In genomic region chr16:92357566-92357965, GRCm38 (mm10) we compare ENCODE assay signal across 21 mouse cellular contexts. TPM values are rescaled to one million over a fixed set of nuclear protein-coding genes. Genes with fewer than 3 reads are reported as not detected.
A peak's percentile ranks its signal among the peaks of the same experiment; 100 is the strongest.
DNase-seq lines count a peak whose midpoint lies in the region; ATAC-seq and TF ChIP-seq lines count a peak whose summit lies in the region.
"Had no signal": no experiment of that assay in that cellular context is flagged by ENCODE, and none has a peak within 500 bp of the region (broad histone marks: within the 10 kb centered on the region; RNA-seq: fewer than 3 reads in every experiment).

No protein-coding gene starts in this region.

- peaks cover 38% of the 10 kb centered on the region for H3K4me1 ChIP-seq in heart, embryonic 11.5 days (ENCODE audit: control insufficient read depth, insufficient read depth, low read length)

- H3K4me3 ChIP-seq in heart, embryonic 11.5 days (ENCODE audit: low read depth, low read length), result no peak overlapping the region
- H3K4me3 ChIP-seq: hindbrain, embryonic 15.5 days had no signal

- intact Hi-C loops in left cerebral cortex, postnatal 25 days (cut with DNase I), result no loop called here

- peak overlapping the region; percentile 33 for H3K4me2 ChIP-seq in heart, embryonic 11.5 days
- H3K4me2 ChIP-seq: hindbrain, embryonic 15.5 days had no signal

- WGBS in heart, embryonic 11.5 days (ENCODE audit: insufficient replicate concordance), result 76% methylated on average over 10 of the region's 10 CpGs

- no peak overlapping the region for H3K27ac ChIP-seq in heart, embryonic 11.5 days (ENCODE audit: low read depth, low read length)
- H3K27ac ChIP-seq: hindbrain, embryonic 15.5 days; kidney, postnatal 0 days had no signal

- no peaks in the 10 kb centered on the region for H3K9me3 ChIP-seq in heart, embryonic 11.5 days (replicated peaks; ENCODE audit: control insufficient read depth, low read length)
- H3K9me3 ChIP-seq: hindbrain, embryonic 15.5 days had no signal

- ATAC-seq in heart, embryonic 11.5 days (replicated peaks; ENCODE audit: insufficient number of reproducible peaks, low FRiP score, low TSS enrichment), result no peak

- H3K36me3 ChIP-seq in heart, embryonic 11.5 days (ENCODE audit: control insufficient read depth, insufficient read depth, low read length), result no peaks in the 10 kb centered on the region
- H3K36me3 ChIP-seq: hindbrain, embryonic 15.5 days had no signal

- no peak overlapping the region for H3K9ac ChIP-seq in heart, embryonic 11.5 days (ENCODE audit: low read depth, low read length)
- H3K9ac ChIP-seq: hindbrain, embryonic 15.5 days had no signal

- no peak for TF ChIP-seq POLR2A in brain, embryonic 14.5 days (IDR thresholded peaks at IDR 0.05; ENCODE audit: borderline replicate concordance, extremely low read depth, insufficient read depth, insufficient read length, poor library complexity, severe bottlenecking)

- DNase-seq in heart, adult 8-10 months (ENCODE audit: low spot score), result no peak
- DNase-seq in kidney, adult 18-20 months, result peak; percentile 13
- no peak for DNase-seq in kidney, adult 11 months
- DNase-seq in brain, embryonic 14.5 days (ENCODE audit: low read depth), result peak; percentile 38
- DNase-seq in mesoderm, embryonic 11.5 days (ENCODE audit: low read depth, low spot score), result peak; percentile 47
- no peak for DNase-seq in left cerebral cortex, postnatal 25 days (ENCODE audit: low spot score in 2 of 2)
- DNase-seq: adrenal gland, adult 2 months; cerebellum, adult 18-20 months; liver; lung, adult 18-20 months; lung, postnatal 36 days; midbrain, embryonic 14.5 days had no signal

- no peaks in the 10 kb centered on the region for H3K27me3 ChIP-seq in heart, embryonic 11.5 days (ENCODE audit: control insufficient read depth, insufficient read depth, low read length)

- no peak for TF ChIP-seq CTCF in brain, embryonic 14.5 days (IDR thresholded peaks at IDR 0.05; ENCODE audit: borderline replicate concordance, extremely low read depth, insufficient read depth, insufficient read length)

RNA-seq across cellular contexts. Expression of gene Kcne1, which starts 1.7 kb away (rescaled TPM):
- 64.5 TPM in 2 replicates for polyA plus RNA-seq in heart, embryonic 11.5 days (2014; fragmentation: Nextera tagmentation; extraction: Ambion mirVana)
- total RNA-seq in heart, adult 8-10 months (2022), result 1 to 10 TPM; 2.7 to 7.8 (median 4.7) TPM
- polyA plus RNA-seq in brain, embryonic 14.5 days (2012; rRNA removed), result 0.05 and 0.33 TPM in 2 replicates
- total RNA-seq in left cerebral cortex, postnatal 25 days (2021), result not detected
- total RNA-seq: common myeloid progenitor, adult 5-6 weeks; ES-E14; gastrocnemius, adult 8-10 months; layer of hippocampus, postnatal 14 days; left cerebral cortex, postnatal 14 days had no signal
- polyA plus RNA-seq: adrenal gland, adult 2 months; midbrain, embryonic 14.5 days had no signal

RNA-seq across cellular contexts. Expression of gene Fam243, which starts 36.3 kb away (rescaled TPM):
- polyA plus RNA-seq in heart, embryonic 11.5 days (2014; fragmentation: Nextera tagmentation; extraction: Ambion mirVana), result not detected in 2 replicates
- under 1 TPM; 0.24 to 0.86 (median 0.42) TPM for total RNA-seq in heart, adult 8-10 months (2022)
- polyA plus RNA-seq in brain, embryonic 14.5 days (2012; rRNA removed), result 0.08 and 0.25 TPM in 2 replicates
- not detected for total RNA-seq in left cerebral cortex, postnatal 25 days (2021)
- total RNA-seq: adrenal gland, adult 2 months; common myeloid progenitor, adult 5-6 weeks; ES-E14; gastrocnemius, adult 8-10 months; layer of hippocampus, postnatal 14 days; left cerebral cortex, postnatal 14 days had no signal
- polyA plus RNA-seq: adrenal gland, adult 2 months; C2C12; hindbrain, embryonic 15.5 days; midbrain, embryonic 14.5 days had no signal

RNA-seq across cellular contexts. Expression of gene Smim11, which starts 56.5 kb away (rescaled TPM):
- 117 and 119 TPM in 2 replicates for polyA plus RNA-seq in heart, embryonic 11.5 days (2014; fragmentation: Nextera tagmentation; extraction: Ambion mirVana)
- 10 to 100 TPM; 84.4 to 94.5 (median 88.3) TPM for total RNA-seq in heart, adult 8-10 months (2022)
- 32.6 and 45.5 TPM in 2 replicates for polyA plus RNA-seq in brain, embryonic 14.5 days (2012; rRNA removed)
- 10 to 100 TPM; 17.8 to 20.7 TPM for total RNA-seq in left cerebral cortex, postnatal 25 days (2021)

Comparison
In these comparisons a context has a peak if more than half of its experiments do, and no peak if none do; other contexts are left out.
1. DNase-seq: peak in kidney, adult 18-20 months (single experiment), brain, embryonic 14.5 days (single experiment) and mesoderm, embryonic 11.5 days (single experiment); none in heart, adult 8-10 months (single experiment), kidney, adult 11 months (single experiment) and left cerebral cortex, postnatal 25 days (0 of 2).